Mouse (Mus musculus): ENCODE results near the gene Cdca8. TPM values are rescaled to one million over a fixed set of nuclear protein-coding genes. Genes with fewer than 3 reads are reported as not detected.
"Not testable (repeated sequence)": the region's sequence is repeated elsewhere in the genome, so short reads cannot be mapped to it uniquely, and the experiment has no call there.

Cdca8 gene
- under 1 TPM; 0.61 to 0.99 TPM for total RNA-seq (2021)
- long read RNA-seq, experiment 1: 0 reads
- long read RNA-seq, experiment 2: 0 reads

DNA sequence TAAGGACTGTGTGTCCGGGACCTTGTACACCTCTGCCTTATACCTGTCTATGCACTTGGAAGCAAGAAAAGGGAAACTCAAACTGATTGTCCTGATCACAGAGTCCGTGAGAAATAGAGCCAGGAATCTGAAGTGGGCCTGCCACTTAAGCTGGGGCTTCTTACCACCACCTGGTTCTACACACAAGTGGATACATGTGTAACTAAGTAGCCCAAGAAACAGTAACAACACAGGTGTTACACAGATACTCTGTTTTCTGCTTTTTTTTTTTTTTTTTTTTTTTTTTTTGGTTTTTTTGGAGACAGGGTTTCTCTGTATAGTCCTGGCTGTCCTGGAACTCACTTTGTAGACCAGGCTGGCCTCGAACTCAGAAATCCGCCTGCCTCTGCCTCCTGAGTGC, at the start of gene Cdca8:
Gene Cdca8 (minus strand): TSS at position 101 of the 400 bp plus-strand sequence.
- not testable (repeated sequence) for DNase-seq

- DNase-seq: no peak
These were observed 49.3 kb upstream of the Cdca8 start for GRCm38 (mm10) chr4:124988382-124988781.

GRCm38 (mm10) chr4:124987711-124988097, 48.6 kb upstream of the Cdca8 start:
- DNase-seq: no peak

- DNase-seq: no peak
These were observed 47.9 kb upstream of the Cdca8 start for GRCm38 (mm10) chr4:124986739-124987710.

DNA sequence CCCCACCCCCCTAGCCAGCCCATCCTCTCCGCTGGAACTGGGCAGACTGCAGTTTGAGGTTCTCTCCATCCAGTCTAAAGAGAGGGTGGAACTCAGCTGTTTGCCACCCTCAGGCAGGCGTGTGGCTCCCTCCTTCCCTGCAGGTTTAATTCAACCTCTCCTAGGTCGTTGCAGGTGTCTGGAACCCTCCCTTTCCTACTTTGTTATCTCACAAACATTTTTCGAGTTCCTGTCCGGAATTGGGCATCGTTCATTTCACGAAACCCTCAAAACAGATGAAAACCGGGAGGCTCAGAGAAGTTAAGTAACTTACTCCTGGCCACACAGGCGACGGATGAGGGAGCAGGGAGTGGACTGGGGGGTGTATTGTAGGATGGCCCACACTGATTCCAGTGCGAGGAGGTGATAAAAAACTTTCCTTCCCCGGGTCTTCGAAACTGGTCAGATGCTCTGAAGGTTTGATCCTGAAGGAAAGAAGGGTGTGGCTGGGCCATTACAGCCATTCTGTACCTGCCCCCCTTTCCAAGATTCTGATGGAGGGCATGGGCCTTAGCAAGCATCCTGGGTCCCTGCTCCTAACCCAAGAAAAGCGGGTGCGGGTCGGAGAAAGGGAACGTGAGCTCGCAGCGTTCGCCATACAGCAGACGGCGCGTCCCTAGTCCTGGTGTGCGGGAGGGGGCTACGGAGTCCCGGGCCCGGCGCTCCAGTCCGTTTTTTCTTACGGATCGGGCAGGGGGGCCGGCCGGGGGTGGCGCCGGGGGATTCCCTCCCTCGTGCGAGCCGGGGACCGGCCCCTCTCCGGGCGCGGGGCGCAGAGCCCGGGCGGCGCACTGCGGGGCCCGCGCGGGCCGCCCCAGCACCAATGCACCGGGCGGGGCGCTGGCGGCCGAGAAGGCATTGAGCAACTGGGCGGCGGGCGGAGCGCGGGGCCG, 46.8 kb upstream of the Cdca8 start, which contains the start of gene Rspo1:
Gene Rspo1 (plus strand): TSS at position 760 of the 932 bp plus-strand sequence.
- no peak for DNase-seq

DNA sequence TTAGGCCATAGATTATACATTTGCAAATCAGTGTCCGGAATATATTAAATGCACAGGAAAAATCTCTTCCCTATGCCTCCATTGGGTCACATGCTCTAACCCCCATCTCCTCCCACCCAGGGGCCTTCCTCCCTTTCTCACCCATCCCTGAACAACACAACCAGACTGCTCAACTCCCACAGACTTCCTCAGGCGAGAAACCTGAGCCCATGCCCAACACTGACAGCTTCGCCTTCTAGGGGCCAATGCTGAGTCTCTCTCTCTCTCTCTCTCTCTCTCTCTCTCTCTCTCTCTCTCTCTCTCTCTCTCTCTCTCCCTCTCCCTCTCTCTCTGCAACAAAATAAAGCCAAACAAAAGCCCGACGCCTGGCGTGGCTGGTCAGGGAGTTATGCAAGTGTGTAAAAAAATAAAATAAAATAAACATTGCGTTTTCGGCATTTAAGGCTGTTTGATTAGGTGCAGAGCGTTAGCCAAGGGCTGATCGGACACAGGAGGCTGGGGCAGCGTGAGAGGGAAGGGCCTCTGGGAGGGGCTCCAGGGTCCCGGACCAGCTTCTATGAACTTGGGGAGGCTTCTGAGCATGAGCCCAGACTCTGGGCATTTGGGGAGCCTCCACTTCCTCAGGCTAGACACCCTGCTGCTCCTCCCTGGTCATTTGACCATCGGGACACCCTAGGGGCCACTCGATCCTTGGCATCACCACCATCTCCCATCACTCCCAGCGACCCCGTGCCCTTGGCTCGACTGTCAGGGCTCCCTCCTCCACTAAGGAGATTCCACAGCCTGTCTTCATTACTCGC, 46.0 kb upstream of the Cdca8 start:
- DNase-seq: no peak

- DNase-seq: no peak
These were observed 44.9 kb upstream of the Cdca8 start for GRCm38 (mm10) chr4:124983893-124984526.

DNA sequence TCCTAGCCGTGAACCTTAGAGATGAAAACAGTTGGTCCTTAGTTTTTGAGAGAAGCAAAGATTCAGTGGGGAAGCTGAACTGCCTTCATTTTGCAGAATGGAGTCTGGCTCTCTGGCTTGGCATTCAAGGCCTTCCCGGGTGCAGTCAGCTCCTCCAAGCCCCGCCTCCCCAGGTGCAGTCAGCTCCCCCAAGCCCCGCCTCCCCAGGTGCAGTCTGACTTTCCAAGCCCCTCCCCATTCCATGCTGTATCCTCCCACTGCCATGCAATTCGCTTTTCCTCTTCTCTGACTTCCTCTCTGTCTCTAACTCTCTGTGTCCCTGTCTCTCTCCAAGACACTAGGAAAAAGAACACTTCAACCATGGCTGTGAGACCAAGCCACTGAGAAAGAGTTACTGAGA, 39.1 kb upstream of the Cdca8 start:
- DNase-seq: no peak

GRCm38 (mm10) chr4:124973296-124973695, 34.2 kb upstream of the Cdca8 start:
- no peak for DNase-seq

DNA sequence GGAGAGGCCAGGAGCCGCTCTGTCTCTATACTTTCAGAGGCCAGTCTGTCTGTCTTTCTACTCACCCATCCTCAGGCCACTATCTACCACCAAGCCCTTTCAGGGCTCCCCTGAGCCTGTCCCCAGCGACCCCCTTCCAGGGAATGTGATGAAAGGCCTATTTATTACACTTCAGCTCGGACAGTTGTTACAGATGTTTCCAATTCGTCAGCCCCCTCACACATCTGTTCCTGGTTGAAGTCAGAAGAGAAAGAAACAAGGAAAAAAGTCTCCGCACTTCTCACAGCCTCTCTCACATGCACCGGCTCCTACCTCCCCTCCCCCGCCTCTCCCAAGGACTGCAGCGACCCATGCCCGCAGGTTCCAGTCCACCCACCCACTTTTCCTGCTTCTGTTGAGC, 33.2 kb upstream of the Cdca8 start:
- DNase-seq: no peak

DNA sequence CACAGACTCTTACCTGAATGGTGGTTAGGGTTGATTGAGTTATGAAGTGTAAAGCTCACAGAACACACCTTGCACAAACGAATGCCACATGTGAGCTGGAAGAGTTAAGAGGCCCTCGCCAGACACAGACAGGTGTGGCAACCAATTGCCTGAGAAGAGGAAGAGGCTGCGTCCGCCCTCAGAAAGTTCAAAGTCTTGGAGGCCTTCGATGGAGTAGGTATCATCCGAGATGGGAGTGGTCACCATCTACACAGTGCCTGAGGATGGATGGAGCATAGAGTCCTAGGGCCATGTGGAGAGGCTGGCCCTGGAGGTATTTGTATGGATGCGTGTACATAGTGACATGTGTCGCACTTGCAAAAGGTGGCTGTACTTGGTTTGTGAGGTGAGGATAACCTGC, 32.0 kb upstream of the Cdca8 start:
- no peak for DNase-seq

GRCm38 (mm10) chr4:124970677-124971076, 31.6 kb upstream of the Cdca8 start:
- DNase-seq: no peak

- DNase-seq: no peak
These were observed 31.1 kb upstream of the Cdca8 start for GRCm38 (mm10) chr4:124970194-124970593.

DNA sequence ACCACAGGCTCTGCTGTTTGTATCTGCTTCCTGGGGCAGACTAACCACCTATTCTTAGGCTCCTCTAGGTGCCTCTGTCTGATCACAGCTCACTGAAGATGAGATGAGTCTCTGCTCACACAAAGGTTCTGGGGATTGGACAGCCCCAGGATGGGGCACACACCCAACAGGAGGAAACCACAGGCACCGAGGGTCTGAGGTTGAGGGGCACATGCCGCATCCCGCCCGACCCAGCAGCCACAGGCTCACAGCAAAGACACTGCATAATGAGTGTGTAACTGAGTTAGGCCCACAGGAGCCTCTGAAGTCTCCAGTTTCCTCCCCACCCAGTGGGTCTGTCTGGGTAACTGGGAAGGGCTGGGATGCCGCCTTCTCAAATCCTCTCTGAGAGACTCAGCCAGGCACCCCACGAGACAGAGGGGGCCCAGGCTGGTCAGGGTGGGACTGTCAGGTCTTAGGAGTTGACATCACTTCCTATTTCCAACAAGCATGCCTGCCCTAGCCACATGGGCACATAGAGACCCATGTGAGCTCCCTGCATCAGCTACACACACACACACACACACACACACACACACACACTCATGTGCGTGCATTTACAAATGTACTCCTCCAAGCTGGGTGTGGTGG, 30.2 kb upstream of the Cdca8 start:
- DNase-seq: no peak

DNA sequence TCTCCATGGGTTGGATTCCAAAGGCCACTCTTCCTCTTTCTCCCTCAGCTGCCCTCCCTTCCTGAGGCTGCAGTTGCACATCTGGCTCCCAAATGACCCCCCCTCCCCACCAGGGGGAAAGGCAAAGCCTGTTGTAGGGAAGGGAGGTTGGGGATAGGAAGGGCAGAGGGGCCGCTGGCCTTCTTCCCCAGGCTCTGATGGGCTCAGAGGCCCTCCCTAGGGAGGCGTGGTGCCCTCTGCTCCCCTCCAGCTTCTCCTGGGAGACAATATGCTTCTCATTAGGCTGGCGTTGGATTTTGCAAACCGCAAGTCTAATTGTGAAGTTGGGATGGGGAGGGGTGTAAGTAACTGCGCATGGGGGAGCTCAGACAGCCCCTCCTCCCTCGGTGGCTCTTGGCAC, 29.6 kb upstream of the Cdca8 start:
- DNase-seq: no peak

DNA sequence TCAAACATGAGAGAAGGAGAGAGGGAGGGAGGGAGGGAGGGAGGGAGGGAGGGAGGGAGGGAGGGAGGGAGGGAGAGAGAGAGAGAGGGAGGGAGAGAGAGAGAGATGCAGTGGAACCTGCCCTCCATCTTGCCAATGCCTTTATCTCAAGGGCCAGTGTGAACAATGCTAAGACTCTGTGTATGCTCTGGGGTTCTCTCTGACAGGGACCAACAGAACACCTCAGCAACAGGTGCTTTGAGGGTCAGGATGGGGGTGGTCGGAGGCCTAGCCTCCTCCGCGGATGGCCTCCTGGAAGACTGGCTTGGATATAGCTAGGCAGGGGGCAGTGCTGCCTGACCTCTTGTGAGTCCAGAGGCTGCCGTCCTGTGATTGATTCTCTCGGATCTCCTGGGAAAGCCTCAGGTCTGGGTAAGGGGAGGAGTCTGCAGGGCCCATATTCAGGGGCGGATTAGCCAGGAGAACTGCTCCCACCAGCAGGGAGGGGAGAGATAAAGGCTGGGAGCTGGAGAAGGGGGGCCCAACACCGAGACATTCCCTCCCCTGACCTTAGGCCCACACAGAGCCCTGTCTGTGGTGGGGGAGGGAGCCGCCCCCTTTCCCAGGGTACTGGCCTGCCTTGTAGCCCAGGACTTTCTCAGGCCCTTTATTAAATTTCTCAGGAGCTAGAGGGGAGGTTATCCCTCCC, 25.9 kb upstream of the Cdca8 start:
- no peak for DNase-seq

- DNase-seq: no peak
These were observed 23.5 kb upstream of the Cdca8 start for GRCm38 (mm10) chr4:124962576-124962975.

GRCm38 (mm10) chr4:124960940-124961339, 21.8 kb upstream of the Cdca8 start:
- no peak for DNase-seq

DNA sequence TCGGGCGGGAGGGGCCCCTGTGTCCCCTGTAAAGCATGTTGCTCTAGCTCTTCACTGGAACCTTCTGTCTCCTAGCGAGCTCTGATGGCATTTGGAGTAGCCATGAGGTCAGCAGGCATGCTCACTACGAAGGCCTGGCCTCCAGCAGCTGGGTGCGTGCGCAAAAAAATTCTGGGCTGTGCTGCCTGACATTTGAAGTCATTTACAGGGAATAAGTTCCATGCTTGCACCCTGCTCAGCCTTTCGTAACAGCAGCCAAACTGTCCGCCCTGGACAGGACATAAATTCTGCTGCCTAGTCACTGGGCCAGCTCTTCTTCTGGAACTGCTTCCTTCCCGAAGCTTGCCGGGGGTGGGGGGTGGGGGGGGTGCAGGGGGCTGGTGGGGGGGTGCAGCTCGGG, 20.0 kb upstream of the Cdca8 start:
- DNase-seq: peak; percentile 39

- DNase-seq: no peak
These were observed 18.2 kb upstream of the Cdca8 start for GRCm38 (mm10) chr4:124957284-124957683.
